Mouse (Mus musculus): ENCODE measurements around the gene Banp.

GRCm38 (mm10) chr8:122058510-122058909 lies 109.0 kb downstream of the Banp start:
- no peak for TF ChIP-seq CTCF (IDR thresholded peaks at IDR 0.05; ENCODE audit: low read depth, low read length)
- no peak for TF ChIP-seq GATA1 (IDR thresholded peaks at IDR 0.05; ENCODE audit: borderline replicate concordance, low read length)
- no peak for TF ChIP-seq TAL1 (conservative IDR thresholded peaks at IDR 0.05; ENCODE audit: low read depth, low read length)
